Mouse (Mus musculus): ENCODE results near the gene Akr1c20.

- TF ChIP-seq CTCF (IDR thresholded peaks at IDR 0.05 in 2 of 3, conservative IDR thresholded peaks at IDR 0.05 in 1 of 3; ENCODE audit: control insufficient read depth in 1 of 3, insufficient read depth in 1 of 3, low read depth in 2 of 3, low read length in 3 of 3, poor library complexity in 1 of 3, severe bottlenecking in 1 of 3): no peak
- no peak for TF ChIP-seq NRF1 (IDR thresholded peaks at IDR 0.05; ENCODE audit: insufficient read depth, low read depth, low read length, poor library complexity, severe bottlenecking)
- TF ChIP-seq POLR2AphosphoS5 (IDR thresholded peaks at IDR 0.05; ENCODE audit: borderline replicate concordance, low read depth, low read length): no peak
- no peak for TF ChIP-seq POLR2A (IDR thresholded peaks at IDR 0.05; ENCODE audit: control insufficient read depth in 1 of 2, insufficient read depth in 1 of 2, low read depth in 1 of 2, low read length in 2 of 2, poor library complexity in 1 of 2)
- no peak for TF ChIP-seq POLR2AphosphoS2 (IDR thresholded peaks at IDR 0.05; ENCODE audit: low read length)
- no peak for TF ChIP-seq ZC3H11A (IDR thresholded peaks at IDR 0.05; ENCODE audit: low read depth, low read length)
- no peak for TF ChIP-seq TCF12 (IDR thresholded peaks at IDR 0.05; ENCODE audit: low read depth, low read length)
- TF ChIP-seq MXI1 (IDR thresholded peaks at IDR 0.05; ENCODE audit: low read depth, low read length): no peak
- TF ChIP-seq TBP (IDR thresholded peaks at IDR 0.05; ENCODE audit: low read depth, low read length): no peak
- no peak for TF ChIP-seq TAL1 (IDR thresholded peaks at IDR 0.05; ENCODE audit: low read length)
- TF ChIP-seq KAT2A (conservative IDR thresholded peaks at IDR 0.05; ENCODE audit: low read depth, low read length): no peak
- no peak for TF ChIP-seq BHLHE40 (IDR thresholded peaks at IDR 0.05; ENCODE audit: borderline replicate concordance, low read depth, low read length)
- TF ChIP-seq USF1 (IDR thresholded peaks at IDR 0.05; ENCODE audit: low read depth, low read length): no peak
- no peak for TF ChIP-seq EP300 (IDR thresholded peaks at IDR 0.05; ENCODE audit: low read depth in 1 of 2, low read length in 2 of 2)
Measured at GRCm38 (mm10) chr13:4560500-4560899, 37.4 kb upstream of the Akr1c20 start.

Data from MEL (cell line).